Mouse (Mus musculus) spleen, embryonic (tissue): ENCODE results near the gene Prl7b1.

ENCODE experiments used
- CTCF ChIA-PET: fragments of 350-600 bp; sonication (Branson Sonifier 250); formaldehyde crosslinking; loops from one replicate; lab custom pipeline; 2022; lab: Charles Lee

Prl7b1 gene

GRCm38 (mm10) chr13:27610482-27610881 lies at the start of gene Prl7b1:
Prl7b1 (minus strand) TSS chr13:27610582.
- CTCF ChIA-PET, result no interaction called here

GRCm38 (mm10) chr13:27642393-27642792 lies 32.0 kb upstream of the Prl7b1 start, which contains the start of gene Prl7a1:
Prl7a1 (minus strand) TSS chr13:27642493.
- CTCF ChIA-PET, result no interaction called here

GRCm38 (mm10) chr13:27582071-27582470 lies 28.3 kb downstream of the Prl7b1 start, which contains the start of gene Prl8a1:
Prl8a1 (minus strand) TSS chr13:27582171.
- CTCF ChIA-PET, result no interaction called here

- CTCF ChIA-PET, result no interaction called here
These were observed 45.9 kb downstream of the Prl7b1 start, which contains the start of gene Prl8a9 for GRCm38 (mm10) chr13:27564506-27564905. Prl8a9 (minus strand) TSS chr13:27564606.

- CTCF ChIA-PET, result no interaction called here
These were observed 57.0 kb downstream of the Prl7b1 start for GRCm38 (mm10) chr13:27553336-27553735.
